Mouse (Mus musculus): ENCODE data around the gene Apol7c. TPM values are rescaled to one million over a fixed set of nuclear protein-coding genes. Genes with fewer than 3 reads are reported as not detected.
A peak's percentile ranks its signal among the peaks of the same experiment; 100 is the strongest.
"Not testable (repeated sequence)": the region's sequence is repeated elsewhere in the genome, so short reads cannot be mapped to it uniquely, and the experiment has no call there.

The Apol7c gene
- total RNA-seq (2015; ENCODE audit: low replicate concordance) = 6.1 TPM in 1 of 2 replicates, not detected in the other
- 0.26 TPM in 1 of 2 replicates, not detected in the other for total RNA-seq (2017; ENCODE audit: low replicate concordance)

DNA sequence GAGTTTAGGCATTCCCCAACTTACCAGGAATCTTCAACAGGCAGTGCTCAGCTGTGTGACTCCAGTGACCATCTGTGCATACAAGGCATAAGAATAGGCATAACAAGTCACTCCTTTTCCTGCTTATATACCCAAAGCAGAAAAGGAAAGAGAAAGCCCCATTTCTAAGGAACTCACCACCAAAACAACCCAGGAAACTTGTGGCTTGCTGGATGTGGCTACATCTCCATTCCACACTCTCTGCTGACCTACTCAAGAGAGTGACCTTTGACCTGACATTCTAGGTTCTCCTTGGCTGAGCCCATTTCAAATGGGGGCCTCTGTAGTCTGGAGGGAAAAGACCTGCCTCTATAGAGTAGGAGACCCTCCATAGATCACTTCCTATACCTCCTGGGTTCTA, at the start of gene Apol7c:
Apol7c (minus strand) TSS at position 101 of the 400 bp plus-strand sequence.
- no peak for ATAC-seq (replicated peaks; ENCODE audit: low FRiP score, poor library complexity, severe bottlenecking)

GRCm38 (mm10) chr15:77581681-77582080, 48.6 kb upstream of the Apol7c start:
- no peak for ATAC-seq (replicated peaks; ENCODE audit: low FRiP score, poor library complexity, severe bottlenecking)

DNA sequence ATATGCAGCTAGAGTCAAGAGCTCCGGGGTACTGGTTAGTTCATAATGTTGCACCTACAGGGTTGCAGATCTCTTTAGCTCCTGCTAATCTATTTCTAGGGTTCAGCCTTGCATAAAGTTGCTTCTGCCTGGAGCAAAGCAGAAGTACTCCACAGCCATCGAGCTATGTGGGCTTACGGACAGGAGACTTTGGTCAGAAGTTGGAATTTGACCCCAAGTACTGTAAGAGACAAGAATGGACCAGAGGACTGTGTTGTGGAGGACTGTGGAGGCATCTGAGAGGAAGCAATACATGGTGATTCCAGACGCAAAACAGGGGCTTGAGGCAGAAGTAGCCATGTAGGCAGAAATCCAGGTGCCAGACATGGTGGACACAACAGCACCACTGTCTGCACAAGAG, 46.2 kb upstream of the Apol7c start:
- ATAC-seq (replicated peaks; ENCODE audit: low FRiP score, poor library complexity, severe bottlenecking) = no peak

DNA sequence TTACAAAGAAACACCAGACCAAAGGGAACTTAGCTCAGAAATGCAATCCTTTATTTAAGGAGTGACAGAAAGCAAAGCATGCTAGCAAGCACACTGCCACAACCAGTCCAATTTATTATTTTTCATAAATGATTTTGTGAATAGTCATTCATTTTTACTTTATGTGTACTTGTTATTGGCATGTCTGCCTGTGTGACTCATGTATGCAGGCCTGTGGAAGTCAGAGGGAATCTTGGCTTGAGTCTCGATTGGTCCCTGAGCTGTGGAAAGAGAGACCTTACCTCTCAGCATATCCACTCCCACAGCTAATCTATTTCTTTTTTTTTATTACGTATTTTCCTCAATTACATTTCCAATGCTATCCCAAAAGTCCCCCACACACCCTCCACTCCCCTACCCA, 45.7 kb upstream of the Apol7c start:
- ATAC-seq (replicated peaks; ENCODE audit: low FRiP score, poor library complexity, severe bottlenecking) = no peak

- no peak for ATAC-seq (replicated peaks; ENCODE audit: low FRiP score, poor library complexity, severe bottlenecking)
Observed at GRCm38 (mm10) chr15:77563219-77563618, 30.1 kb upstream of the Apol7c start.

GRCm38 (mm10) chr15:77561792-77562191, 28.7 kb upstream of the Apol7c start, which contains the start of gene 1700025B11Rik:
Gene 1700025B11Rik, minus strand, starts transcription at chr15:77561892.
- ATAC-seq (replicated peaks; ENCODE audit: low FRiP score, poor library complexity, severe bottlenecking) = no peak

GRCm38 (mm10) chr15:77539221-77539620, 6.1 kb upstream of the Apol7c start:
- ATAC-seq (replicated peaks; ENCODE audit: low FRiP score, poor library complexity, severe bottlenecking) = not testable (repeated sequence)

GRCm38 (mm10) chr15:77523186-77523843, 9.8 kb downstream of the Apol7c start:
- not testable (repeated sequence) for ATAC-seq (replicated peaks; ENCODE audit: low FRiP score, poor library complexity, severe bottlenecking)

DNA sequence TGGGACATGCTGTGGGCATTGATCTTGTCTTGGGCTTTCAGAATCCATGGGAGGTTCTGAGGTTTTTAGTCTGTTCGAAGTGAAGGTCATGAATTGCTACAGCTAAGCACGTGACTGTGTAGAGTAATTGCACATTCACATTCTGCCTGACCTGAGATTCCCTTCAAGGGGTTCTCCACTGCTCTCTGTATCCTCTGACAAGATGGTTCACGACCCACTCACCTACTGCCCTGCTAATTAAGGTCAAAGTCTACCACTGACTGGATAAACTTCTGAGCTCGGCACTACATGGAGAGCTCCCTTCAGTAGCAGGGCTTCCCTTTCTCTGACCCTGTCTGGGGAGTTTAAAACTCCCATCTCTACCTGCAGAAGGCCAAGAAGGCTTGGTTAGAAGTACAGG, 12.5 kb downstream of the Apol7c start:
- not testable (repeated sequence) for ATAC-seq (replicated peaks; ENCODE audit: low FRiP score, poor library complexity, severe bottlenecking)

GRCm38 (mm10) chr15:77507966-77508365, 25.1 kb downstream of the Apol7c start, which contains the start of gene Apol11a:
Gene Apol11a, plus strand, starts transcription at chr15:77508271.
- ATAC-seq (replicated peaks; ENCODE audit: low FRiP score, poor library complexity, severe bottlenecking) = peak; percentile 93

DNA sequence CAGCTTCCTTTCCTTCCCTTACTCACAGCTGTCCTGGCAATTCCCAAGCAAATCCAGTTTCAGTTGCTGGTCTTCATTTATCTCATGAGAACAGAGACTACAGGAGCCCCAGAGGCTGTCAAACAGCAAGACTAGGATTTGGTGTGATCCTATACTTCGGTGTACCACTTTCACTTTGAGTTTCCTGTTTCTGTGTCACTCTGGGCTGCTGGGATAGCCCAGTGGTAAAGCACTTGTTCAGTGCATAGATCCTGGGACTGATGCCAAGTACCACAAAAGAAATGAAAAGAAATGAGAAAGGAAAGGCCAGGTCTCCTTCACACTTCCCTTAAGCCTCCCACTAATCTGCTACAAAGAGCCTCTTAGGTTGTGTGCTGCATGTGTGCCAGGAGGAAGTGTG, 38.4 kb downstream of the Apol7c start:
- ATAC-seq (replicated peaks; ENCODE audit: low FRiP score, poor library complexity, severe bottlenecking) = not testable (repeated sequence)

DNA sequence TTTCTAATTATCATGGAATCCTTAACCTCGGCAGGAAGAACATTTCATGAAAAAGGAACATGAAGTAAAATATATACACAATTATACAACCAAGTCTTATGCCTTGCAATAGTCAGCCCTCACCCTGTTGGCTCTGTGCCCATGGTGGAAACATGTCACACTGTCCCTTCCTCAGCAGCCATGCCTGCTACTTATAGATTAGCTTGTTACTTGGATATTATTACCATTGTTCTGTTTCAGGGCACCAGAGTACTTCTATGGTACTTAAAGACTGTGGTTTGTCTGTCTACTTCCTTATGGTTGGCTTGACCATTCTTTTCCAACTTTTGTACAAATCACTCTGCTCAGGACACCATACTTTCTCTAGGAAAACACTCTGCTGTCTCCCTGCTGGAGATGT, 39.9 kb downstream of the Apol7c start:
- peak; percentile 52 for ATAC-seq (replicated peaks; ENCODE audit: low FRiP score, poor library complexity, severe bottlenecking)

DNA sequence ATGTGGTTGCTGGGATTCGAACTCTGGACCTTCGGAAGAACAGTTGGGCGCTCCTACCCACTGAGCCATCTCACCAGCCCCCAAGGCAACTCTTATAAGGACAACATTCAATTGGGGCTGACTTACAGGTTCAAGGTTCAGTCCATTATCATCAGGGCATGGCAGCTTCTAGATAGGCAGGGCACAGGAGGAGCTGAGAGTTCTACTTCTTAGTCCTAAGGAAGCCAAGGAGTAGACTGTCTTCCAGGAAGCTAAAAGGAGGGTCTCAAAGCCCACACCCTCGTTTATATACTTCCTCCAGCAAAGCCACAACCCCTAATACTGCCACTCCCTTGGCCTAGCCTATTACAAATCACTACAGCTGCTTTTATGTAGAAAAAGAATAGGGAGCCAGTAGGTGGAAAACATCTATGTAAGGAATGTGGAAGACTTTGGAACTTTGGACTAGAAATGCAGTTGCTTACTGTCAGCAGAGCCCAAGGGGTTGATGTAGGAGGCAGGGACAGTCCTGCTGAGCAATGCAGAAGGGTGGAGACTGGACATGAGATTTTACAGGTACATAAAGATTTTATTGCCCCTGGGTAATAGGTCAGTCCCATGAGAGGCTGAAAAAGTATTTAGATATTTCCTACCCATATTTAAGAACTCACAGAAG, 50.8 kb downstream of the Apol7c start:
- no peak for ATAC-seq (replicated peaks; ENCODE audit: low FRiP score, poor library complexity, severe bottlenecking)

DNA sequence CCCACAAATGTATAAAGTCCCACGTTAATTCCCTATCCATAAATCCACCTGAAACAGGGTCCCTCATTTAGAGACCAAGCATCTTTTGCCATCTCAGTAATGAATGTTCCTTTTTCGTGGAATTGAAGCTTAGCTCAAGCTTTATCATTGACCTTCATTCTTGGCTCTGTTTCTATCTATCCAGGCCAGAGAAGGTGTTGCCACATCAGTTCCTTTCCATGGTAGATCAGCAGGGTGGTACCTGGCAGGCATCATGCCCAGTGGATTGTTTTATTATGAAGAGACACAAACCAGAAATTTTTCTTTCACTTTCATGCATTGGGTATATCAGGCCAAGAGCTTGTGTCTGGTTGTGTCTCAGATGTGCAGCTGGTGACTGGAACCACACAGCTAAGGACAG, 56.4 kb downstream of the Apol7c start, which contains the start of gene Apol10a:
Apol10a (plus strand) TSS at position 355 of the 400 bp plus-strand sequence.
- peak; percentile 72 for ATAC-seq (replicated peaks; ENCODE audit: low FRiP score, poor library complexity, severe bottlenecking)

Other genes with a start within 250 kb of the Apol7c start
- gene Rbfox2, start 226.3 kb downstream of the Apol7c start, total RNA-seq (2015; ENCODE audit: low replicate concordance) = not detected in 2 replicates
- not detected in 2 replicates for gene Rbfox2, start 226.3 kb downstream of the Apol7c start, total RNA-seq (2017; ENCODE audit: low replicate concordance)
- not detected in 2 replicates for gene Apol7a, start 134.2 kb downstream of the Apol7c start, total RNA-seq (2015; ENCODE audit: low replicate concordance)
- not detected in 2 replicates for gene Apol7a, start 134.2 kb downstream of the Apol7c start, total RNA-seq (2017; ENCODE audit: low replicate concordance)
- gene Apol9a, start 122.2 kb downstream of the Apol7c start, total RNA-seq (2015; ENCODE audit: low replicate concordance) = not detected in 2 replicates
- gene Apol9a, start 122.2 kb downstream of the Apol7c start, total RNA-seq (2017; ENCODE audit: low replicate concordance) = under 0.01 TPM in 1 of 2 replicates, not detected in the other
- not detected in 2 replicates for gene Apol7b, start 85.8 kb downstream of the Apol7c start, total RNA-seq (2015; ENCODE audit: low replicate concordance)
- not detected in 2 replicates for gene Apol7b, start 85.8 kb downstream of the Apol7c start, total RNA-seq (2017; ENCODE audit: low replicate concordance)
- gene Apol10a, start 56.3 kb downstream of the Apol7c start, total RNA-seq (2015; ENCODE audit: low replicate concordance) = 2.9 and 4.0 TPM in 2 replicates
- 3.1 and 7.3 TPM in 2 replicates for gene Apol10a, start 56.3 kb downstream of the Apol7c start, total RNA-seq (2017; ENCODE audit: low replicate concordance)
- gene Apol11a, start 25.0 kb downstream of the Apol7c start, total RNA-seq (2015; ENCODE audit: low replicate concordance) = 18.4 and 21.0 TPM in 2 replicates
- 75.1 and 111 TPM in 2 replicates for gene Apol11a, start 25.0 kb downstream of the Apol7c start, total RNA-seq (2017; ENCODE audit: low replicate concordance)
- gene 1700025B11Rik, start 28.6 kb upstream of the Apol7c start, total RNA-seq (2015; ENCODE audit: low replicate concordance) = not detected in 2 replicates
- not detected in 2 replicates for gene 1700025B11Rik, start 28.6 kb upstream of the Apol7c start, total RNA-seq (2017; ENCODE audit: low replicate concordance)
- not detected in 2 replicates for gene Apol10b, start 62.8 kb upstream of the Apol7c start, total RNA-seq (2015; ENCODE audit: low replicate concordance)
- 0.90 TPM in 1 of 2 replicates, not detected in the other for gene Apol10b, start 62.8 kb upstream of the Apol7c start, total RNA-seq (2017; ENCODE audit: low replicate concordance)
- not detected in 2 replicates for gene Gm36245, start 65.9 kb upstream of the Apol7c start, total RNA-seq (2015; ENCODE audit: low replicate concordance)
- gene Gm36245, start 65.9 kb upstream of the Apol7c start, total RNA-seq (2017; ENCODE audit: low replicate concordance) = not detected in 2 replicates
- 138 and 145 TPM in 2 replicates for gene Apol11b, start 110.0 kb upstream of the Apol7c start, total RNA-seq (2015; ENCODE audit: low replicate concordance)
- gene Apol11b, start 110.0 kb upstream of the Apol7c start, total RNA-seq (2017; ENCODE audit: low replicate concordance) = 338 and 373 TPM in 2 replicates
- gene Apol7e, start 165.5 kb upstream of the Apol7c start, total RNA-seq (2015; ENCODE audit: low replicate concordance) = 0.84 TPM in 1 of 2 replicates, not detected in the other
- not detected in 2 replicates for gene Apol7e, start 165.5 kb upstream of the Apol7c start, total RNA-seq (2017; ENCODE audit: low replicate concordance)
- 1.1 TPM in 1 of 2 replicates, not detected in the other for gene Apol9b, start 195.7 kb upstream of the Apol7c start, total RNA-seq (2015; ENCODE audit: low replicate concordance)
- not detected in 2 replicates for gene Apol9b, start 195.7 kb upstream of the Apol7c start, total RNA-seq (2017; ENCODE audit: low replicate concordance)
- gene Apol8, start 223.7 kb upstream of the Apol7c start, total RNA-seq (2015; ENCODE audit: low replicate concordance) = 160 and 228 TPM in 2 replicates
- gene Apol8, start 223.7 kb upstream of the Apol7c start, total RNA-seq (2017; ENCODE audit: low replicate concordance) = 210 and 246 TPM in 2 replicates

Data from erythroid progenitor cell, adult 5-6 weeks (primary cell).